Mouse (Mus musculus) frontal cortex, postnatal 14 days (tissue): Measurements from ENCODE around the gene Creb5.
A peak's percentile ranks its signal among the peaks of the same experiment; 100 is the strongest.

Source experiments
- DNase-seq, 2 experiments: peaks; one replicate each; pipeline ENCODE4 v3.0.0; 2022; ENCODE audit warnings: low spot score in 2 of 2

Creb5 gene

GRCm38 (mm10) chr6:53592230-53592629, 305.2 kb downstream of the Creb5 start:
- no peak for DNase-seq

GRCm38 (mm10) chr6:53593603-53594002, 306.5 kb downstream of the Creb5 start:
- DNase-seq, result no peak

- no peak for DNase-seq
Observed at GRCm38 (mm10) chr6:53594316-53594715, 307.2 kb downstream of the Creb5 start.

GRCm38 (mm10) chr6:53596402-53596801, 309.3 kb downstream of the Creb5 start:
- DNase-seq, result no peak

GRCm38 (mm10) chr6:53603041-53603440, 316.0 kb downstream of the Creb5 start:
- DNase-seq, result no peak

GRCm38 (mm10) chr6:53603695-53604094, 316.6 kb downstream of the Creb5 start:
- DNase-seq, result no peak

GRCm38 (mm10) chr6:53604386-53604785, 317.3 kb downstream of the Creb5 start:
- DNase-seq, result no peak

GRCm38 (mm10) chr6:53605184-53605583, 318.1 kb downstream of the Creb5 start:
- no peak for DNase-seq

- DNase-seq, result no peak
Observed at GRCm38 (mm10) chr6:53611451-53611945, 324.4 kb downstream of the Creb5 start.

- no peak for DNase-seq
Observed at GRCm38 (mm10) chr6:53612681-53613080, 325.6 kb downstream of the Creb5 start.

- no peak for DNase-seq
Observed at GRCm38 (mm10) chr6:53615440-53616211, 328.6 kb downstream of the Creb5 start.

GRCm38 (mm10) chr6:53618164-53618563, 331.1 kb downstream of the Creb5 start:
- no peak for DNase-seq

GRCm38 (mm10) chr6:53619676-53620075, 332.6 kb downstream of the Creb5 start:
- DNase-seq, result no peak

- no peak for DNase-seq
Observed at GRCm38 (mm10) chr6:53621295-53621694, 334.2 kb downstream of the Creb5 start.

GRCm38 (mm10) chr6:53624455-53625276, 337.6 kb downstream of the Creb5 start:
- DNase-seq, result no peak

GRCm38 (mm10) chr6:53626044-53626443, 339.0 kb downstream of the Creb5 start:
- DNase-seq, result no peak

GRCm38 (mm10) chr6:53628714-53629113, 341.6 kb downstream of the Creb5 start:
- DNase-seq, result no peak

- DNase-seq, result no peak
Observed at GRCm38 (mm10) chr6:53635453-53635852, 348.4 kb downstream of the Creb5 start.

- peak in 1 of 2 experiments; percentile 33 for DNase-seq
Observed at GRCm38 (mm10) chr6:53637356-53638351, 350.6 kb downstream of the Creb5 start.

GRCm38 (mm10) chr6:53641633-53642605, 354.8 kb downstream of the Creb5 start:
- DNase-seq, result no peak
